Comparison of ENCODE assay signal across 19 mouse cellular contexts in genomic region chr12:87338082-87338481, GRCm38 (mm10). TPM values are rescaled to one million over a fixed set of nuclear protein-coding genes. Genes with fewer than 3 reads are reported as not detected.
"Had no signal": no experiment of that assay in that cellular context is flagged by ENCODE, and none has a peak within 500 bp of the region (broad histone marks: within the 10 kb centered on the region; RNA-seq: fewer than 3 reads in every experiment).

No protein-coding gene starts in this region.

- H3K4me1 ChIP-seq: lung, embryonic 15.5 days; midbrain, embryonic 13.5 days; midbrain, embryonic 15.5 days; neural tube, embryonic 12.5 days; stomach, embryonic 15.5 days had no signal

- H3K36me3 ChIP-seq: midbrain, embryonic 15.5 days had no signal

- H3K27me3 ChIP-seq: lung, embryonic 15.5 days; megakaryocyte, embryonic 14.5 days; midbrain, embryonic 13.5 days; midbrain, embryonic 15.5 days; neural tube, embryonic 12.5 days; stomach, embryonic 15.5 days had no signal

- H3K9ac ChIP-seq: liver, postnatal 0 days; lung, embryonic 15.5 days; midbrain, embryonic 13.5 days; midbrain, embryonic 15.5 days; neural tube, embryonic 12.5 days; stomach, embryonic 15.5 days had no signal

- H3K4me3 ChIP-seq: lung, embryonic 15.5 days; megakaryocyte, embryonic 14.5 days; midbrain, embryonic 13.5 days; midbrain, embryonic 15.5 days; neural tube, embryonic 12.5 days; stomach, embryonic 15.5 days had no signal

- DNase-seq: liver, postnatal 0 days; lung, adult 2 months; lung, postnatal 14 days; lung, postnatal 36 days; right cerebral cortex, postnatal 14 days; thymus, adult 2 months; thymus, postnatal 25 days; thymus, postnatal 4 days had no signal

- H3K27ac ChIP-seq: lung, embryonic 15.5 days; macrophage; midbrain, embryonic 13.5 days; midbrain, embryonic 15.5 days; neural tube, embryonic 12.5 days; stomach, embryonic 15.5 days; stomach, postnatal 0 days had no signal

RNA-seq across cellular contexts. Expression of gene Ism2, which starts 38.6 kb away (rescaled TPM):
- total RNA-seq: megakaryocyte progenitor cell, adult 5-6 weeks; monocyte, adult 5-6 weeks; neutrophil, adult 5-6 weeks had no signal
- polyA plus RNA-seq: macrophage had no signal
